Mouse (Mus musculus): Measurements from ENCODE around the gene Plek2.

GRCm38 (mm10) chr12:78952484-78952883 lies 45.7 kb upstream of the Plek2 start:
- no peak for TF ChIP-seq GATA1 (IDR thresholded peaks at IDR 0.05; ENCODE audit: borderline replicate concordance, low read length)
- no peak for TF ChIP-seq POLR2AphosphoS5 (IDR thresholded peaks at IDR 0.05; ENCODE audit: insufficient replicate concordance, low read depth, low read length)
- no peak for TF ChIP-seq GATA2 (IDR thresholded peaks at IDR 0.05; ENCODE audit: borderline replicate concordance, low read depth, low read length)
- TF ChIP-seq CTCF (IDR thresholded peaks at IDR 0.05; ENCODE audit: low read depth, low read length), result no peak
- no peak for TF ChIP-seq TAL1 (conservative IDR thresholded peaks at IDR 0.05; ENCODE audit: low read depth, low read length)
